Mouse (Mus musculus) liver, embryonic 14.5 days (tissue): ENCODE results near the gene Ptx4.

Experiments used
- CTCF ChIP-seq: IDR thresholded peaks from 2 replicates; pipeline ENCODE4 v1.5.1; 2016; ENCODE audit warnings: antibody characterized with exemption, low read depth, control low read depth
- EP300 ChIP-seq: IDR thresholded peaks from 2 replicates; pipeline ENCODE4 v1.6.1; 2016; ENCODE audit warnings: antibody characterized with exemption, low read depth

- TF ChIP-seq EP300 (no peak), CTCF (no peak)
Observed at GRCm38 (mm10) chr17:25162161-25162560, 41.6 kb downstream of the Ptx4 start, which contains the start of gene Ccdc154.
